Mouse (Mus musculus): ENCODE results near the gene Catip.

The Catip gene

GRCm38 (mm10) chr1:74343161-74343560, 18.7 kb upstream of the Catip start:
- no peak for DNase-seq

- no peak for DNase-seq
Observed at GRCm38 (mm10) chr1:74344163-74344916, 17.6 kb upstream of the Catip start.

GRCm38 (mm10) chr1:74351185-74351769, 10.6 kb upstream of the Catip start:
- no peak for DNase-seq

- DNase-seq = no peak
Observed at GRCm38 (mm10) chr1:74352532-74353096, 9.3 kb upstream of the Catip start.

GRCm38 (mm10) chr1:74353453-74354229, 8.3 kb upstream of the Catip start:
- no peak for DNase-seq

- no peak for DNase-seq
Observed at GRCm38 (mm10) chr1:74357531-74357930, 4.4 kb upstream of the Catip start.

GRCm38 (mm10) chr1:74359952-74360517, 1.9 kb upstream of the Catip start:
- no peak for DNase-seq

- no peak for DNase-seq
Observed at GRCm38 (mm10) chr1:74362325-74363229, 669 bp downstream of the Catip start.

GRCm38 (mm10) chr1:74363437-74363836, 1.5 kb downstream of the Catip start:
- DNase-seq = no peak

GRCm38 (mm10) chr1:74364270-74364669, 2.4 kb downstream of the Catip start:
- no peak for DNase-seq

GRCm38 (mm10) chr1:74367886-74368645, 6.2 kb downstream of the Catip start:
- peak; percentile 79 for DNase-seq

GRCm38 (mm10) chr1:74370040-74370439, 8.1 kb downstream of the Catip start:
- no peak for DNase-seq

- DNase-seq = no peak
Observed at GRCm38 (mm10) chr1:74373372-74373771, 11.5 kb downstream of the Catip start.

- no peak for DNase-seq
Observed at GRCm38 (mm10) chr1:74374980-74375379, 13.1 kb downstream of the Catip start, which contains the start of gene Slc11a1. Gene Slc11a1, plus strand, starts transcription at chr1:74375195.

- DNase-seq = no peak
Observed at GRCm38 (mm10) chr1:74375561-74375960, 13.7 kb downstream of the Catip start.

- no peak for DNase-seq
Observed at GRCm38 (mm10) chr1:74376396-74376795, 14.5 kb downstream of the Catip start.

- DNase-seq = no peak
Observed at GRCm38 (mm10) chr1:74379058-74379504, 17.2 kb downstream of the Catip start.

GRCm38 (mm10) chr1:74380484-74380883, 18.6 kb downstream of the Catip start:
- no peak for DNase-seq

GRCm38 (mm10) chr1:74381588-74382021, 19.7 kb downstream of the Catip start:
- no peak for DNase-seq

GRCm38 (mm10) chr1:74383385-74383784, 21.5 kb downstream of the Catip start:
- no peak for DNase-seq

GRCm38 (mm10) chr1:74384525-74384924, 22.6 kb downstream of the Catip start:
- DNase-seq = no peak
